Mouse (Mus musculus): ENCODE results near the gene Klc2. TPM values are rescaled to one million over a fixed set of nuclear protein-coding genes. Genes with fewer than 3 reads are reported as not detected.
"Not testable (repeated sequence)": the region's sequence is repeated elsewhere in the genome, so short reads cannot be mapped to it uniquely, and the experiment has no call there.

Klc2 gene
- polyA plus RNA-seq, 1 experiment from 2014 or later = 43.5 TPM

DNA sequence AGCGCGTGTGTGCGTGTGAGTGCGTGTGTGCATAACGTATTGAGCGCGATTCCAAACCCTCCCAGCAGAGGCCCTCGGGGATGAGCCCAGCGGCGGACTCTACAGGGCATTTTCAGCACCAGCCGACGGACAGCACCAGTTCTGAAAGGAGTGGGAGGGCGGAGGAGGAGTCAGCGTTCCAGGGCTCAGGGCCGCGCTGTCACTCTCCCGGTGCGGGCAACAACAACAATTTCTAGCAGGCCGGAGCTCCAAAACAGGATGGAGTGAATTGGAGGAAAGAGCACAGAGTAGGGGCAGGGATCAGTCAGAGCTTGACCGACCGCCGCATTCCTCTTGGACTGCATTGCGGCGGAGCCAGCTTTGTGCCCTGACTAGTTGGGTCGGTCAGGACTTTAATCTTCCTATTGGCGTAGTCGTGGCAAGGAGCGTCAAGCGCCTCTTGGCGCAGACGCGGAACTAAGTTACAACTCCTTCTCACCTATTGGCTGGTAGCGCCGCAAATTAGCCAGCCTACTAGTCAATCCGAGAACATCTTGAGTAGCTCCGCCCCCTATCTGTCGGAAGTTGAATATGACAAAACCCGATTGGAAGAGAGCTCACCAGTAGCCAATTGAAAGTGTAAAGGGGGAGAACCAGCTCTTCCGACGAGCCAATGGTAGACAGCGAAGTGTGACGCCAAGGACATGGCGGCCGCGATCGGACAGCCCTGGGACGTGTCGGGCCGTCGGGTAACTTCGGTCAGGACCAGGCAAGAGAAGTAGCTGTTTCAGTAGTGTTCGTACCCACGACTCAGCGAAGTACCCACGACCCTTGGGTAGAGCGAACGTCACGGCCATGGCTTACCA lies 30.3 kb downstream of the Klc2 start, which contains the start of gene Yif1a:
Gene Yif1a (plus strand): TSS at position 655 of the 845 bp plus-strand sequence.
- ATAC-seq (ENCODE audit: insufficient read depth, low FRiP score, low TSS enrichment) = peak; percentile 95
- H3K36me3 ChIP-seq (ENCODE audit: control insufficient read depth, insufficient read depth, low read length) = peaks cover 4% of the 10 kb centered on the region
- H3K27ac ChIP-seq (ENCODE audit: low read depth, low read length) = peak within 1 kb of the TSS; percentile 64; the same call in 1 of the 2 replicates
- WGBS = under 1% methylated on average over 58 of the region's 58 CpGs
- H3K4me1 ChIP-seq (ENCODE audit: control insufficient read depth, insufficient read depth, low read length) = peaks cover 11% of the 10 kb centered on the region
- H3K9ac ChIP-seq (ENCODE audit: low read length) = peak within 1 kb of the TSS; percentile 69
- peaks cover 34% of the 10 kb centered on the region for H3K27me3 ChIP-seq (ENCODE audit: control insufficient read depth, insufficient read depth, low read length)
- H3K4me3 ChIP-seq (ENCODE audit: low read depth, low read length) = peak within 1 kb of the TSS; percentile 83
- H3K9me3 ChIP-seq (ENCODE audit: control insufficient read depth, low read length) = no peaks in the 10 kb centered on the region
- peak within 1 kb of the TSS; percentile 83 for H3K4me2 ChIP-seq (ENCODE audit: low read depth)
- peak; percentile 92 for DNase-seq (ENCODE audit: low spot score)

DNA sequence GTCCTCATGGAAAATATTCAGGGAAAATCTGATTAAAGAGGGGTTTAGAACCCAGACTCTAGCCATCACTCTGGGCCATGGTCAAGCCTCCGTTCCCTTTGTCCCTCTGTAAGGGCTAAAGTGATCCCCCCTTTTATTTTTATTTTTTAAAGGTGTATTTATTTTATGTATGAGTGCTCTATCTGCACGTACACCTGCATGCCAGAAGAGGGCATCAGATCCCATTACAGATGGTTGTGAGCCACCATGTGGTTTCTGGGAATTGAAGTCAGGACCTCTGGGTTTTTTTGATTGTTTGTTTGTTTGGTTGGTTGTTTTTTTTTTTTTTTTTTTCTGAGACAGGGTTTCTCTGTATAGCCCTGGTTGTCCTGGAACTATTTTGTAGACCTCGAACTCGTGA lies 31.8 kb downstream of the Klc2 start:
- H3K4me2 ChIP-seq (ENCODE audit: low read depth); ATAC-seq (ENCODE audit: insufficient read depth, low FRiP score, low TSS enrichment); H3K27ac ChIP-seq (ENCODE audit: low read depth, low read length); H3K36me3 ChIP-seq (ENCODE audit: control insufficient read depth, insufficient read depth, low read length); H3K9ac ChIP-seq (ENCODE audit: low read length); H3K4me3 ChIP-seq (ENCODE audit: low read depth, low read length); DNase-seq (ENCODE audit: low spot score); H3K9me3 ChIP-seq (ENCODE audit: control insufficient read depth, low read length): not testable (repeated sequence)
- H3K4me1 ChIP-seq (ENCODE audit: control insufficient read depth, insufficient read depth, low read length) = peaks cover 11% of the 10 kb centered on the region
- WGBS = 48% methylated on average over 4 of the region's 4 CpGs
- peaks cover 50% of the 10 kb centered on the region for H3K27me3 ChIP-seq (ENCODE audit: control insufficient read depth, insufficient read depth, low read length)

DNA sequence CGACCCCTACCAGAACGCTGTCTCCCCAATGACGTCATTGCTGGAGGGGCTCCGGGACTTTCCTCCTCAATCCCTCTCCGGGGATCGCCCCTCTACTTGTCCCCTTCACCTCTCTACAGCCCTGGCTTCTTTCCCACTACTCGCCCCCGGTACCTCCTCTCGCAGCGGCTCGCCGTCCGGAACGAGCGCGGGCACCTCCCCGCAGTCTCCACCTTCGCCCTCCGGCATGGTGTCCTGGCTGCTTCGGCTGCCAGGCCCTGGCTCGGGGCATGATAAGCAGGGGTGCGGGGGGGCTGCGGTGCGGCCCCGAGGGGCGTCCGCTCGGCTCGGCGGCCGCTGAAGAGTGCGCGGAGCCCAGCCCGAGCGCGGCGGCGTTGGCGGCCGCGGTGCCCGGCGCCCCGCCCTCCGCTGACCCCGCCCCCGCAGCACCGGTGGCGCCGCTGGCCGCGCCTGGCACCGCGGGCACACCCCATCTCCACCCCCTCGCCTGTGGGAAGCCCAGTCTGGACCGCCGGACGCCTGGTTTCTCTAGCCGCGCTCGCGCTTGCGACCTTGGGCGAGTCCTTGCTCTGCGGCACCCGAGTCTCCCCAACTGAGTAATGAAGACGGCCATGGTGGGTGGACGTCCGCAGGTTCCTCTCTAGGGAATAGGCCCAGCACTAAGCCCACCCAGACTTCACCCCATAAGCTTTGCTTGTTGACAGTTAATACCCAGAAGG lies 33.1 kb downstream of the Klc2 start, which contains the start of gene Tmem151a:
Gene Tmem151a (minus strand): TSS at position 387 of the 719 bp plus-strand sequence.
- peak within 1 kb of the TSS; percentile 42 for H3K4me3 ChIP-seq (ENCODE audit: low read depth, low read length)
- no peak within 1 kb of the TSS for H3K27ac ChIP-seq (ENCODE audit: low read depth, low read length)
- peaks cover 61% of the 10 kb centered on the region for H3K27me3 ChIP-seq (ENCODE audit: control insufficient read depth, insufficient read depth, low read length)
- H3K4me1 ChIP-seq (ENCODE audit: control insufficient read depth, insufficient read depth, low read length) = peaks cover 11% of the 10 kb centered on the region
- H3K9ac ChIP-seq (ENCODE audit: low read length) = peak within 1 kb of the TSS; percentile 42
- H3K9me3 ChIP-seq (ENCODE audit: control insufficient read depth, low read length) = no peaks in the 10 kb centered on the region
- peak within 1 kb of the TSS; percentile 61 for H3K4me2 ChIP-seq (ENCODE audit: low read depth)
- H3K36me3 ChIP-seq (ENCODE audit: control insufficient read depth, insufficient read depth, low read length) = no peaks in the 10 kb centered on the region
- WGBS = under 1% methylated on average over 59 of the region's 69 CpGs
- ATAC-seq (ENCODE audit: insufficient read depth, low FRiP score, low TSS enrichment) (no peak), DNase-seq (ENCODE audit: low spot score) (peak; percentile 16)

DNA sequence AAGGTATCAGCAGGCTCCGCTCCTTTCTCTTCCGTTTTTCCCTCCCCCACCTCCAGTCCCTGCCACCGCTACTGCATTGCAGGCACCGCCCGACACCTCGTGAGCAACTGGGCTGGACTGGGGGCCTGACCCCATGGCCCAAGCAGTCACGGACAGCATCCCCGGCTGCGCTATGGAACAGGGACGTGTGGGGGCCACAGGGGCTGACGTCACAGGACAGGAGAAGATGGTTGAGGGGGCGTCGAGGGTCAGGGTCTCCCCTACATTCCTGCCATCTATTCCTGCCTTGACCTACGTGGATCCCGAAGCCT lies 33.6 kb downstream of the Klc2 start:
- H3K4me2 ChIP-seq (ENCODE audit: low read depth) = peak overlapping the region; percentile 61
- no peak for ATAC-seq (ENCODE audit: insufficient read depth, low FRiP score, low TSS enrichment)
- no peak overlapping the region for H3K9ac ChIP-seq (ENCODE audit: low read length)
- peaks cover 11% of the 10 kb centered on the region for H3K4me1 ChIP-seq (ENCODE audit: control insufficient read depth, insufficient read depth, low read length)
- no peak for DNase-seq (ENCODE audit: low spot score)
- H3K9me3 ChIP-seq (ENCODE audit: control insufficient read depth, low read length) = no peaks in the 10 kb centered on the region
- H3K4me3 ChIP-seq (ENCODE audit: low read depth, low read length) = peak overlapping the region; percentile 42
- WGBS = 5% methylated on average over 15 of the region's 15 CpGs
- H3K27ac ChIP-seq (ENCODE audit: low read depth, low read length) = no peak overlapping the region
- peaks cover 65% of the 10 kb centered on the region for H3K27me3 ChIP-seq (ENCODE audit: control insufficient read depth, insufficient read depth, low read length)
- H3K36me3 ChIP-seq (ENCODE audit: control insufficient read depth, insufficient read depth, low read length) = no peaks in the 10 kb centered on the region

DNA sequence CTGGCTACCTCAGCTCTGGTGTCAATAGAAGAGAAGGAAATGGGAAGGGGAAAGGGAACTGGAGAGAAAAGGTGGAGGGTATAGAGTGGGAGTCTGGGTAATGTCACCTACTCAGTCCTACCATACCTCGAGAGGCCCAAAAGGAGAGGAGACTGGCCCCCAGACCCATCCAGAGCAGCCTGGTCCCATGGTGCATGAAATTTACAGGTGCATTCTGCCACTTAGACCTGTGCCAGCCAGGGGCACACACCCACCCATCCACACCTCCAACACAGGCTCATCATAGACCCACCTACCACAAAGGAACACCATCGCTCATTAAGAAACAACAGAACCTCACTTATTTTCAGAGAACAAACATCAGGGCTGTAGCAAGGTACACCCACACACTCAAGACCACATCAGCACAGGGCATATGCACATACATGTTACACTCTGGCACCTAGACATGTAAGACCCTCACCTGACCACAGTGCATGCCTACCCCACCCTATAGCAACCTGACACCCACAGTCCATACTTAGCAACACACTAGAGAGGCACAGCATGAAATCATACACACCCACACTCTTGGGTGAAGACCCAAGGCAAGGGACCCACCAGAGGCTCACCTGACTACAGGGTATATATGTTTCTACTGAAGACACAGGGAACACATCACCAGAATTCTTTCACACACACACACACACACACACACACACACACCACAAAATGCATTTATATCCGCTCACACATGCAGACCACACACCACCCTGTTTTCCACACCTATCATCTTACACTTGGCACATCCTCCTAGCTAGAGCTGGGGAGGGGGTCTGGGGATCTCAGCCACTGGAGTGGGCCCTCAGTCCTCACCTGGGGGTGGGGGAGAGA lies 34.2 kb downstream of the Klc2 start:
- no peak overlapping the region for H3K9ac ChIP-seq (ENCODE audit: low read length)
- ATAC-seq (ENCODE audit: insufficient read depth, low FRiP score, low TSS enrichment) (no peak), DNase-seq (ENCODE audit: low spot score) (no peak)
- no peaks in the 10 kb centered on the region for H3K9me3 ChIP-seq (ENCODE audit: control insufficient read depth, low read length)
- H3K4me3 ChIP-seq (ENCODE audit: low read depth, low read length) = no peak overlapping the region
- 75% methylated on average over 3 of the region's 3 CpGs for WGBS
- H3K4me1 ChIP-seq (ENCODE audit: control insufficient read depth, insufficient read depth, low read length) = peaks cover 9% of the 10 kb centered on the region
- no peak overlapping the region for H3K27ac ChIP-seq (ENCODE audit: low read depth, low read length)
- no peaks in the 10 kb centered on the region for H3K36me3 ChIP-seq (ENCODE audit: control insufficient read depth, insufficient read depth, low read length)
- peaks cover 65% of the 10 kb centered on the region for H3K27me3 ChIP-seq (ENCODE audit: control insufficient read depth, insufficient read depth, low read length)
- H3K4me2 ChIP-seq (ENCODE audit: low read depth) = no peak overlapping the region; the same call in 1 of the 2 replicates

DNA sequence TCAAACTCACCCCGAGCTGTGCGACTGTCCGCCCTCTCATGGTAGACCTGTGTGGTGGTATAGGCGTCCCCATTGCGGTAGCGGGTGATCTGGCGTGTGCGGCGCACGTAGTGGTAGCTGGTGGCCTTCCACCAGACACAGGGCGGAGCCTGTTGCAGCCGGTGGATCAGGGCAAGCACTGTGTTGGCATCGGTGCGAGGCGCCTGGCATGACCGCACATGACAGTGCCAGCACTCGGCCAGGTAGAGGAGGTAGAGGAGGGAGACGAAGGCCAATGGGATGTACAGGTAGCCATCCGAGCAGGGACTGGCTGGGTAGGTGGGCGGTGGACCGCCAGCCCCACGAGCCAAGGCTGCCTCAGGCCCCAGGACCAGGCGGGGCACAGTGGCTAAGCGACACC lies 35.8 kb downstream of the Klc2 start:
- WGBS = 74% methylated on average over 24 of the region's 24 CpGs
- ATAC-seq (ENCODE audit: insufficient read depth, low FRiP score, low TSS enrichment) = no peak
- Histone ChIP-seq H3K9ac (ENCODE audit: low read length) (no peak overlapping the region), H3K27ac (ENCODE audit: low read depth, low read length) (no peak overlapping the region), H3K9me3 (ENCODE audit: control insufficient read depth, low read length) (no peaks in the 10 kb centered on the region), H3K36me3 (ENCODE audit: control insufficient read depth, insufficient read depth, low read length) (no peaks in the 10 kb centered on the region), H3K27me3 (ENCODE audit: control insufficient read depth, insufficient read depth, low read length) (peaks cover 65% of the 10 kb centered on the region), H3K4me1 (ENCODE audit: control insufficient read depth, insufficient read depth, low read length) (peaks cover 4% of the 10 kb centered on the region), H3K4me2 (ENCODE audit: low read depth) (no peak overlapping the region), H3K4me3 (ENCODE audit: low read depth, low read length) (no peak overlapping the region)
- DNase-seq (ENCODE audit: low spot score) = no peak

DNA sequence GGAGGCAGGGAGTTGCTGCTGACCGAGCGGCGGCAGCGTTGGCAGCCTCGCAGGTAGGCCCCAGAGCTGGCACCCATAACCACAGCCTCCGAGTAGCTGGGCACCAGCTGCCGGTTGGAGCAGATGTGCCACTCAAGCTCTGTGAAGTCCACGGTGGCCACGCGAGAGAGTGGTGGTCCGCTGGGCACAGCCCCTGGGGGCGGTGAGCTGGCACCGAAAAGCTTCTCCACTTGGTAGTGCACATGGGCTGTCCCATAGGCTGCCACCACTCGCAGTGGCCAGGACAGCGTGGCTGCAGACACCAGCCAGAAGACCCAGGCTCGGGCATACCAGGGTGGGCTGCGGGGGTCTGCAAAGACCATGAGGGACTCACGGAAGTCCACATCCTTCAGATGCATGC lies 36.4 kb downstream of the Klc2 start:
- ATAC-seq (ENCODE audit: insufficient read depth, low FRiP score, low TSS enrichment) (no peak), DNase-seq (ENCODE audit: low spot score) (no peak)
- Histone ChIP-seq H3K9ac (ENCODE audit: low read length) (no peak overlapping the region), H3K27ac (ENCODE audit: low read depth, low read length) (no peak overlapping the region), H3K9me3 (ENCODE audit: control insufficient read depth, low read length) (no peaks in the 10 kb centered on the region), H3K36me3 (ENCODE audit: control insufficient read depth, insufficient read depth, low read length) (no peaks in the 10 kb centered on the region), H3K27me3 (ENCODE audit: control insufficient read depth, insufficient read depth, low read length) (peaks cover 65% of the 10 kb centered on the region), H3K4me3 (ENCODE audit: low read depth, low read length) (no peak overlapping the region), H3K4me2 (ENCODE audit: low read depth) (no peak overlapping the region), H3K4me1 (ENCODE audit: control insufficient read depth, insufficient read depth, low read length) (no peaks in the 10 kb centered on the region)
- 67% methylated on average over 18 of the region's 18 CpGs for WGBS

DNA sequence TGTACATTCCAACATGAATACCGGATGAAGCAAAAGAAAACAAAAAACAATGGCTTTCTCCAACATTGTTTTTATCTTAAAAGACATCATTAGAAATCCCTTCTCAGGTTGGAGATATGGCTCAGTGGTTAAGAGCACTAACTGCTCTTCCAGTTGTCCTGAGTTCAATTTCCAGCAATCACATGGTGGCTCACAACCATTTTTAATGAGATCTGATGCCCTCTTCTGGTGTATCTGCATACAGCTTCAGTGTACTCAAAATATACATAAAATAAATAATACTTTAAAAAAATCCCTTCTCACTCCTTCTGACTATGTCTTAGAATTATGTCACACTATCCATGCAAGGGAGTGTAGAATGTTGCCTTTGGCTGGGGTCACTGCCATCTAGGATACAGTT lies 39.1 kb downstream of the Klc2 start:
- 90% methylated on average over 1 of the region's 1 CpGs for WGBS
- no peaks in the 10 kb centered on the region for H3K4me1 ChIP-seq (ENCODE audit: control insufficient read depth, insufficient read depth, low read length)

More for the DNA sequence above, 39.1 kb downstream of the Klc2 start:
- H3K27me3 ChIP-seq (ENCODE audit: control insufficient read depth, insufficient read depth, low read length) = peaks cover 42% of the 10 kb centered on the region
- no peak overlapping the region for H3K9ac ChIP-seq (ENCODE audit: low read length)
- ATAC-seq (ENCODE audit: insufficient read depth, low FRiP score, low TSS enrichment) (no peak), DNase-seq (ENCODE audit: low spot score) (no peak)
- no peak overlapping the region for H3K4me2 ChIP-seq (ENCODE audit: low read depth)
- H3K27ac ChIP-seq (ENCODE audit: low read depth, low read length) = no peak overlapping the region
- no peaks in the 10 kb centered on the region for H3K36me3 ChIP-seq (ENCODE audit: control insufficient read depth, insufficient read depth, low read length)
- H3K9me3 ChIP-seq (ENCODE audit: control insufficient read depth, low read length) = no peaks in the 10 kb centered on the region
- no peak overlapping the region for H3K4me3 ChIP-seq (ENCODE audit: low read depth, low read length)

Measured in neural tube, embryonic 11.5 days (tissue).